Mouse (Mus musculus) hindbrain, embryonic 15.5 days (tissue): ENCODE measurements around the gene Atp6v1e1. TPM values are rescaled to one million over a fixed set of nuclear protein-coding genes. Genes with fewer than 3 reads are reported as not detected.

Experiments used
- microRNA-seq: library from miRNA; unstranded; fragments of <30 nt; microRNA quantifications from one replicate; pipeline ENCODE4, GENCODE M21; 2016
- polyA plus RNA-seq: library from polyadenylated mRNA; unstranded; fragments of >200 nt; fragmentation: Nextera tagmentation; extraction: Ambion mirVana; gene quantifications from 2 replicates; pipeline ENCODE4 v1.2.1, GENCODE M21; 2015

The Atp6v1e1 gene
- polyA plus RNA-seq, 1 experiment from 2014 or later: 286 TPM

Small RNA genes within 50 kb of the gene (microRNA-seq; reads per million reads assigned to microRNA genes)
- not detected for gene Gm25193

Other genes starting within 250 kb of the Atp6v1e1 start
- 3.0 and 4.3 TPM in 2 replicates for gene Cecr2, start 156.4 kb downstream of the Atp6v1e1 start, polyA plus RNA-seq
- 19.0 and 22.1 TPM in 2 replicates for gene Slc25a18, start 49.2 kb downstream of the Atp6v1e1 start, polyA plus RNA-seq
- gene Bcl2l13, start 13.4 kb upstream of the Atp6v1e1 start, polyA plus RNA-seq: 28.0 and 29.8 TPM in 2 replicates
- gene Bid, start 94.1 kb upstream of the Atp6v1e1 start, polyA plus RNA-seq: 39.1 and 39.3 TPM in 2 replicates